Mouse (Mus musculus): ENCODE data around the gene Casz1. TPM values are rescaled to one million over a fixed set of nuclear protein-coding genes. Genes with fewer than 3 reads are reported as not detected.
A peak's percentile ranks its signal among the peaks of the same experiment; 100 is the strongest.

Gene Casz1
- 2.8 and 3.1 TPM in 2 replicates for polyA plus RNA-seq (2016; fragmentation: Nextera tagmentation; extraction: Ambion mirVana)

- ATAC-seq (ENCODE audit: low FRiP score), result peak; percentile 84
- H3K4me3 ChIP-seq (replicated peaks), result peak within 1 kb of the TSS; percentile 54
- H3K4me1 ChIP-seq, result peaks cover 52% of the 10 kb centered on the region
- peaks cover 69% of the 10 kb centered on the region for H3K27me3 ChIP-seq
- peak within 1 kb of the TSS; percentile 100 for H3K4me2 ChIP-seq
- H3K9ac ChIP-seq, result peak within 1 kb of the TSS; percentile 72
- WGBS, result under 1% methylated on average over 68 of the region's 68 CpGs
- H3K36me3 ChIP-seq (replicated peaks), result no peaks in the 10 kb centered on the region
- no peak within 1 kb of the TSS for H3K27ac ChIP-seq
- no peaks in the 10 kb centered on the region for H3K9me3 ChIP-seq
Measured at GRCm38 (mm10) chr4:148804137-148804779, at the start of gene Casz1. TSS of gene Casz1 (plus strand) at chr4:148804429.

GRCm38 (mm10) chr4:148758863-148759262, 45.4 kb upstream of the Casz1 start:
- Histone ChIP-seq H3K4me3 (replicated peaks) (no peak overlapping the region), H3K4me1 (no peaks in the 10 kb centered on the region), H3K9ac (no peak overlapping the region), H3K36me3 (replicated peaks) (no peaks in the 10 kb centered on the region), H3K27ac (no peak overlapping the region), H3K27me3 (peaks cover 13% of the 10 kb centered on the region; the same call in 1 of the 2 replicates), H3K9me3 (no peaks in the 10 kb centered on the region), H3K4me2 (no peak overlapping the region)
- WGBS, result 42% methylated on average over 4 of the region's 4 CpGs
- no peak for ATAC-seq (ENCODE audit: low FRiP score)

- Histone ChIP-seq H3K4me3 (replicated peaks) (no peak overlapping the region), H3K4me1 (no peaks in the 10 kb centered on the region), H3K27ac (no peak overlapping the region), H3K9me3 (no peaks in the 10 kb centered on the region), H3K9ac (no peak overlapping the region), H3K36me3 (replicated peaks) (no peaks in the 10 kb centered on the region), H3K4me2 (no peak overlapping the region), H3K27me3 (peaks cover 9% of the 10 kb centered on the region; the same call in 1 of the 2 replicates)
- no peak for ATAC-seq (ENCODE audit: low FRiP score)
- 86% methylated on average over 7 of the region's 7 CpGs for WGBS
Measured at GRCm38 (mm10) chr4:148760152-148760551, 44.1 kb upstream of the Casz1 start.

- H3K27me3 ChIP-seq, result peaks cover 22% of the 10 kb centered on the region
- ATAC-seq (ENCODE audit: low FRiP score), result no peak
- 48% methylated on average over 21 of the region's 21 CpGs for WGBS
- H3K27ac ChIP-seq, result 0 out of 2 replicates have a peak overlapping the region, but pooled peaks have one; percentile 5
- no peaks in the 10 kb centered on the region for H3K9me3 ChIP-seq
- no peak overlapping the region for H3K9ac ChIP-seq
- H3K4me3 ChIP-seq (replicated peaks), result no peak overlapping the region
- no peaks in the 10 kb centered on the region for H3K36me3 ChIP-seq (replicated peaks)
- peaks cover 47% of the 10 kb centered on the region for H3K4me1 ChIP-seq
- H3K4me2 ChIP-seq, result no peak overlapping the region
Measured at GRCm38 (mm10) chr4:148766021-148766775, 38.0 kb upstream of the Casz1 start.

GRCm38 (mm10) chr4:148767655-148768305, 36.4 kb upstream of the Casz1 start:
- H3K27me3 ChIP-seq, result peaks cover 35% of the 10 kb centered on the region
- H3K9ac ChIP-seq, result no peak overlapping the region
- H3K27ac ChIP-seq, result peak overlapping the region; percentile 65
- WGBS, result 37% methylated on average over 8 of the region's 8 CpGs
- no peak overlapping the region for H3K4me3 ChIP-seq (replicated peaks)
- no peaks in the 10 kb centered on the region for H3K36me3 ChIP-seq (replicated peaks)
- peak; percentile 17; the same call in 1 of the 2 replicates for ATAC-seq (ENCODE audit: low FRiP score)
- no peaks in the 10 kb centered on the region for H3K9me3 ChIP-seq
- no peak overlapping the region for H3K4me2 ChIP-seq
- H3K4me1 ChIP-seq, result peaks cover 56% of the 10 kb centered on the region

GRCm38 (mm10) chr4:148768649-148769048, 35.6 kb upstream of the Casz1 start:
- 36% methylated on average over 10 of the region's 10 CpGs for WGBS
- Histone ChIP-seq H3K27me3 (peaks cover 43% of the 10 kb centered on the region), H3K27ac (peak overlapping the region; percentile 65)

GRCm38 (mm10) chr4:148770582-148771408, 33.4 kb upstream of the Casz1 start:
- ATAC-seq (ENCODE audit: low FRiP score), result peak; percentile 37
- Histone ChIP-seq H3K27ac (peak overlapping the region; percentile 16; the same call in 1 of the 2 replicates), H3K9me3 (no peaks in the 10 kb centered on the region), H3K9ac (no peak overlapping the region), H3K27me3 (peaks cover 63% of the 10 kb centered on the region), H3K4me2 (peak overlapping the region; percentile 46), H3K4me1 (peaks cover 62% of the 10 kb centered on the region), H3K4me3 (replicated peaks) (peak overlapping the region; percentile 12), H3K36me3 (replicated peaks) (no peaks in the 10 kb centered on the region)
- WGBS, result 2% methylated on average over 21 of the region's 21 CpGs

More at GRCm38 (mm10) chr4:148768649-148769048, 35.6 kb upstream of the Casz1 start:
- Histone ChIP-seq H3K36me3 (replicated peaks) (no peaks in the 10 kb centered on the region), H3K9me3 (no peaks in the 10 kb centered on the region), H3K4me1 (peaks cover 56% of the 10 kb centered on the region), H3K4me2 (no peak overlapping the region), H3K9ac (no peak overlapping the region), H3K4me3 (replicated peaks) (no peak overlapping the region)
- ATAC-seq (ENCODE audit: low FRiP score), result peak; percentile 27; the same call in 1 of the 2 replicates

GRCm38 (mm10) chr4:148771409-148771929, 32.8 kb upstream of the Casz1 start:
- peaks cover 60% of the 10 kb centered on the region for H3K4me1 ChIP-seq
- peak; percentile 3; the same call in 1 of the 2 replicates for ATAC-seq (ENCODE audit: low FRiP score)
- H3K4me2 ChIP-seq, result peak overlapping the region; percentile 46
- peaks cover 70% of the 10 kb centered on the region for H3K27me3 ChIP-seq
- H3K36me3 ChIP-seq (replicated peaks), result no peaks in the 10 kb centered on the region
- H3K9me3 ChIP-seq, result no peaks in the 10 kb centered on the region
- H3K9ac ChIP-seq, result no peak overlapping the region
- H3K4me3 ChIP-seq (replicated peaks), result peak overlapping the region; percentile 12
- peak overlapping the region; percentile 16; the same call in 1 of the 2 replicates for H3K27ac ChIP-seq
- WGBS, result 4% methylated on average over 14 of the region's 14 CpGs

- H3K4me1 ChIP-seq, result peaks cover 49% of the 10 kb centered on the region
- 91% methylated on average over 6 of the region's 6 CpGs for WGBS
Measured at GRCm38 (mm10) chr4:148772658-148773057, 31.6 kb upstream of the Casz1 start.

GRCm38 (mm10) chr4:148774036-148774435, 30.2 kb upstream of the Casz1 start:
- Histone ChIP-seq H3K27ac (no peak overlapping the region), H3K4me2 (no peak overlapping the region), H3K9ac (no peak overlapping the region), H3K4me3 (replicated peaks) (no peak overlapping the region), H3K9me3 (no peaks in the 10 kb centered on the region), H3K4me1 (peaks cover 38% of the 10 kb centered on the region), H3K27me3 (peaks cover 79% of the 10 kb centered on the region), H3K36me3 (replicated peaks) (no peaks in the 10 kb centered on the region)
- WGBS, result 81% methylated on average over 6 of the region's 6 CpGs
- no peak for ATAC-seq (ENCODE audit: low FRiP score)

More at GRCm38 (mm10) chr4:148772658-148773057, 31.6 kb upstream of the Casz1 start:
- no peak for ATAC-seq (ENCODE audit: low FRiP score)
- Histone ChIP-seq H3K36me3 (replicated peaks) (no peaks in the 10 kb centered on the region), H3K27ac (no peak overlapping the region), H3K4me3 (replicated peaks) (no peak overlapping the region), H3K9ac (no peak overlapping the region), H3K9me3 (no peaks in the 10 kb centered on the region), H3K27me3 (peaks cover 79% of the 10 kb centered on the region), H3K4me2 (no peak overlapping the region)
